Mouse (Mus musculus) left cerebral cortex, adult 2 months (tissue): Measurements from ENCODE around the gene Fads6. TPM values are rescaled to one million over a fixed set of nuclear protein-coding genes. Genes with fewer than 3 reads are reported as not detected.
A peak's percentile ranks its signal among the peaks of the same experiment; 100 is the strongest.

Experiments used
- DNase-seq, 2 experiments: peaks; one replicate each; pipeline ENCODE4 v3.0.0; 2021 to 2022; ENCODE audit warnings: low spot score in 2 of 2, mixed read lengths in 1 of 2; ENCODE audit errors: extremely low spot score in 1 of 2
- H3K27ac ChIP-seq: fragments of 200-600 bp; 2 replicates; pipeline ENCODE4 v1.8.1; 2022
- H3K4me3 ChIP-seq: fragments of 200-600 bp; 2 replicates; pipeline ENCODE4 v1.8.1; 2022
- CTCF ChIP-seq: fragments of 200-600 bp; IDR thresholded peaks from 2 replicates; pipeline ENCODE4 v1.8.1; 2022; ENCODE audit warnings: antibody characterized with exemption, mild to moderate bottlenecking, moderate library complexity
- intact Hi-C: fragments of 180-260 bp; cut with DNase I; formaldehyde crosslinking; loops from one replicate; pipeline ENCODE4 v1.15.1; 2025
- microRNA-seq, 2 experiments: library from miRNA; unstranded; fragments of <30 nt; microRNA quantifications; one replicate each; pipeline ENCODE4 v1.2.0; 2021
- total RNA-seq, 2 experiments: library from RNA; stranded (reverse); gene quantifications; 2 replicates each; pipeline ENCODE4 v1.2.3; 2021

Fads6 gene
- total RNA-seq, 2 experiments from 2014 or later: 11.4 to 13.5 TPM

- no peak for TF ChIP-seq CTCF
- intact Hi-C loops: no loop called here
- no peak for DNase-seq
- H3K27ac ChIP-seq: no peak overlapping the region
- H3K4me3 ChIP-seq: no peak overlapping the region
Observed at GRCm38 (mm10) chr11:115244840-115245239, 52.6 kb downstream of the Fads6 start.

GRCm38 (mm10) chr11:115243783-115244182 is 53.7 kb downstream of the Fads6 start:
- intact Hi-C loops: no loop called here
- no peak overlapping the region for H3K27ac ChIP-seq
- no peak for DNase-seq
- TF ChIP-seq CTCF: no peak
- H3K4me3 ChIP-seq: no peak overlapping the region

GRCm38 (mm10) chr11:115242746-115243145 is 54.7 kb downstream of the Fads6 start:
- DNase-seq: no peak
- no peak for TF ChIP-seq CTCF
- H3K27ac ChIP-seq: no peak overlapping the region
- intact Hi-C loops: no loop called here
- no peak overlapping the region for H3K4me3 ChIP-seq

GRCm38 (mm10) chr11:115241402-115241801 is 56.1 kb downstream of the Fads6 start:
- no peak overlapping the region for H3K27ac ChIP-seq
- TF ChIP-seq CTCF: no peak
- intact Hi-C loops: no loop called here
- no peak overlapping the region for H3K4me3 ChIP-seq
- no peak for DNase-seq

- H3K4me3 ChIP-seq: no peak overlapping the region
- no peak for DNase-seq
- no peak for TF ChIP-seq CTCF
- no peak overlapping the region for H3K27ac ChIP-seq
- intact Hi-C loops: no loop called here
Observed at GRCm38 (mm10) chr11:115236570-115236969, 60.9 kb downstream of the Fads6 start.

GRCm38 (mm10) chr11:115234320-115235044 is 63.0 kb downstream of the Fads6 start:
- intact Hi-C loops: no loop called here
- Histone ChIP-seq H3K4me3 (no peak overlapping the region), H3K27ac (peak overlapping the region; percentile 30; the same call in 1 of the 2 replicates)
- no peak for TF ChIP-seq CTCF
- DNase-seq: no peak

GRCm38 (mm10) chr11:115233526-115234290 is 63.8 kb downstream of the Fads6 start:
- Histone ChIP-seq H3K27ac (peak overlapping the region; percentile 66; the same call in 1 of the 2 replicates), H3K4me3 (no peak overlapping the region)
- intact Hi-C loops: no loop called here
- DNase-seq: peak in 1 of 2 experiments; percentile 59
- TF ChIP-seq CTCF: peak; percentile 35

GRCm38 (mm10) chr11:115232889-115233288 is 64.6 kb downstream of the Fads6 start:
- no peak for DNase-seq
- TF ChIP-seq CTCF: no peak
- no peak overlapping the region for H3K4me3 ChIP-seq
- H3K27ac ChIP-seq: peak overlapping the region; percentile 66
- intact Hi-C loops: loop anchor here (1.0 kb wide), 1 partner anchor 70 kb away; the partner anchor contains the start of gene Slc9a3r1

- H3K27ac ChIP-seq: peak overlapping the region; percentile 53; the same call in 1 of the 2 replicates
Observed at GRCm38 (mm10) chr11:115231924-115232323, 65.5 kb downstream of the Fads6 start.

GRCm38 (mm10) chr11:115231168-115231915 is 66.1 kb downstream of the Fads6 start:
- DNase-seq: no peak
- intact Hi-C loops: loop anchor here (2.0 kb wide), 1 partner anchor 23 kb away; no protein-coding TSS in a partner anchor
- TF ChIP-seq CTCF: no peak

More at GRCm38 (mm10) chr11:115231924-115232323, 65.5 kb downstream of the Fads6 start:
- intact Hi-C loops: loop anchor here (1.0 to 2.0 kb wide), 2 partner anchors 23 to 69 kb away; partner anchors contain the start of gene Slc9a3r1
- TF ChIP-seq CTCF: no peak
- no peak for DNase-seq
- H3K4me3 ChIP-seq: no peak overlapping the region

More at GRCm38 (mm10) chr11:115231168-115231915, 66.1 kb downstream of the Fads6 start:
- Histone ChIP-seq H3K27ac (peak overlapping the region; percentile 53), H3K4me3 (no peak overlapping the region)

Small RNA genes within 50 kb of the gene (microRNA-seq; reads per million reads assigned to microRNA genes)
- 0 reads per million in 2 experiments for gene Gm25837

Other genes with a start within 250 kb of the Fads6 start
- gene Cd300ld3, start 249.3 kb downstream of the Fads6 start, total RNA-seq: under 1 TPM in 1 of 2 experiments, not detected in 1; 0.77 TPM
- gene Cd300e, start 235.5 kb downstream of the Fads6 start, total RNA-seq: under 1 TPM in 1 of 2 experiments, not detected in 1; 0.27 TPM
- gene Rab37, start 206.2 kb downstream of the Fads6 start, total RNA-seq: 1 to 10 TPM; 1.8 to 2.4 TPM
- gene Cd300lf, start 163.7 kb downstream of the Fads6 start, total RNA-seq: under 1 TPM in 1 of 2 experiments, not detected in 1; 0.58 TPM
- 10 to 100 TPM; 68.8 to 75.2 TPM for gene Slc9a3r1, start 134.3 kb downstream of the Fads6 start, total RNA-seq
- 10 to 100 TPM; 16.2 to 16.8 TPM for gene Tmem104, start 110.2 kb downstream of the Fads6 start, total RNA-seq
- 10 to 100 TPM; 23.1 to 25.6 TPM for gene Nat9, start 109.8 kb downstream of the Fads6 start, total RNA-seq
- 10 to 100 TPM; 37.4 to 40.0 TPM for gene Grin2c, start 30.4 kb downstream of the Fads6 start, total RNA-seq
- gene Fdxr, start 20.6 kb downstream of the Fads6 start, total RNA-seq: 10 to 100 TPM; 15.9 to 17.9 TPM
- 1 to 10 TPM; 1.4 to 2.7 TPM for gene Otop2, start 9.5 kb upstream of the Fads6 start, total RNA-seq
- gene Ush1g, start 24.4 kb upstream of the Fads6 start, total RNA-seq: under 1 TPM; 0.36 to 0.44 TPM
- not detected for gene Otop3, start 37.1 kb upstream of the Fads6 start, total RNA-seq
- gene Hid1, start 70.1 kb upstream of the Fads6 start, total RNA-seq: 100 to 1,000 TPM; 117 to 121 TPM
- gene Cdr2l, start 84.3 kb upstream of the Fads6 start, total RNA-seq: 10 to 100 TPM; 25.0 to 26.4 TPM
- gene Mrpl58, start 106.1 kb upstream of the Fads6 start, total RNA-seq: 100 to 1,000 TPM; 113 to 118 TPM
- 100 to 1,000 TPM; 436 to 465 TPM for gene Atp5h, start 122.3 kb upstream of the Fads6 start, total RNA-seq
- 10 to 100 TPM; 72.4 to 76.2 TPM for gene Kctd2, start 122.5 kb upstream of the Fads6 start, total RNA-seq
- under 1 TPM in 1 of 2 experiments, not detected in 1; 0.16 TPM for gene Trim80, start 142.9 kb upstream of the Fads6 start, total RNA-seq
- gene Slc16a5, start 164.8 kb upstream of the Fads6 start, total RNA-seq: not detected
- 10 to 100 TPM; 11.9 to 18.0 TPM for gene Armc7, start 178.0 kb upstream of the Fads6 start, total RNA-seq
- 10 to 100 TPM; 57.6 to 67.2 TPM for gene Nt5c, start 194.2 kb upstream of the Fads6 start, total RNA-seq
- 100 to 1,000 TPM; 158 to 161 TPM for gene Jpt1, start 216.7 kb upstream of the Fads6 start, total RNA-seq
- 100 to 1,000 TPM; 274 TPM for gene Sumo2, start 238.6 kb upstream of the Fads6 start, total RNA-seq